Mouse (Mus musculus): ENCODE results near the gene Gpr83.
"Not testable (repeated sequence)": the region's sequence is repeated elsewhere in the genome, so short reads cannot be mapped to it uniquely, and the experiment has no call there.

The Gpr83 gene

DNA sequence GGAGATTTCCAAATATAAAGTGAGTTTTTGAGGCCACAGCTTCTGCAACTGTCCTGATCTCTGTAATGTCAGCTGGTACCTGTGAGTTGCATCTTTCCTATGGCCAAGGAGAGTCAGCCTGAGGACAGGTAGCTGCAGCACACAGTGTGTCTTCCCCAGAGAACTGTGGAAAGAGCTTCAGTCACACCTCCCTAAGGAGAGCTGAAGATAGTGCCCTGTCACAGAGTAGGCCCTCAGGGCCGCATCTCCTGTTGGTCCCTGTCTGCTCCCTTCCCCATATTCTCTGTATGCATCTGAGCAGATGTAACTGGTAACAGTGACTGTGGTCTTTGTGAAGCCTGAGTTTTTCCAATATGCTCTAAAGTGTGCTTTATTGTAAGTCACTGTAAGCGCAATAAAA, 10.4 kb downstream of the Gpr83 start:
- DNase-seq (ENCODE audit: low spot score), result no peak

DNA sequence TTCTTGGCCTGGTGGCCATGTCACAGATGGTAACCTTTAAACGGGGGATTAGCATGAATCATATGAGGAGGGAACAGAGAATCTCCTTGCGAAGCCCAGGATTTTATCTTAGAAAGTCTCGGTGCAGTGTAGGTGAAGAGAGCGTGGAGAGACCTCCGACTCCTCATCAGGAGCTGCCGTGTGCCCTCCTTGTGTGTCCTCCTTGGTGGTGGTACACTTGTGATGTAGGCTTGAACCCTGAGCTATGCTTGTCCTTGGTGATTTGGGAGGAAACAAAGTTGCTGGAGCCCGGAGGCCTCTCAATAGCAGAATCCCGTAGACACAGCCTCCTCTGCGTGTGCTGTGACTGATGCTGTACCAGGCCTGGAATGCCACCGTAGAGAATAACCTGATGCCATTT, 10.8 kb downstream of the Gpr83 start:
- DNase-seq (ENCODE audit: low spot score), result no peak

DNA sequence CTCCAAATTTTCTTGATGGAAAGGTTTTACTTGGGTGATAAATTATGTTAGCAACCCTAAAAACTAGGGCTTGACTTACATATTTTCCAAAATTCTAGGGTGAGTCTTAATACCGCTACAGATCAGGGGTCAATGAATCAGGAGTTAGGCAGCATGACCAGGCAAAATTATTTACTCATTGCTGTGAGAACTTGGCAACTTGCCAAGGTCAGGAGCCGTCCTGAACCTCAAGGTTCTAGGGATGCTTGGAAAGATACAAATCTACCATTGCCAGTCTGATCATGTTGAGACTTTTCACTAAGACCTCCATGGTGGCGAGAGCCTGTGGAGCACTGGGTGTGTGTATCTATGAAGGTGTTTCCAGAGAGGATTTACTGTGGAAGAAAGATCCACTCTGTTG, 11.5 kb downstream of the Gpr83 start:
- no peak for DNase-seq (ENCODE audit: low spot score)

DNA sequence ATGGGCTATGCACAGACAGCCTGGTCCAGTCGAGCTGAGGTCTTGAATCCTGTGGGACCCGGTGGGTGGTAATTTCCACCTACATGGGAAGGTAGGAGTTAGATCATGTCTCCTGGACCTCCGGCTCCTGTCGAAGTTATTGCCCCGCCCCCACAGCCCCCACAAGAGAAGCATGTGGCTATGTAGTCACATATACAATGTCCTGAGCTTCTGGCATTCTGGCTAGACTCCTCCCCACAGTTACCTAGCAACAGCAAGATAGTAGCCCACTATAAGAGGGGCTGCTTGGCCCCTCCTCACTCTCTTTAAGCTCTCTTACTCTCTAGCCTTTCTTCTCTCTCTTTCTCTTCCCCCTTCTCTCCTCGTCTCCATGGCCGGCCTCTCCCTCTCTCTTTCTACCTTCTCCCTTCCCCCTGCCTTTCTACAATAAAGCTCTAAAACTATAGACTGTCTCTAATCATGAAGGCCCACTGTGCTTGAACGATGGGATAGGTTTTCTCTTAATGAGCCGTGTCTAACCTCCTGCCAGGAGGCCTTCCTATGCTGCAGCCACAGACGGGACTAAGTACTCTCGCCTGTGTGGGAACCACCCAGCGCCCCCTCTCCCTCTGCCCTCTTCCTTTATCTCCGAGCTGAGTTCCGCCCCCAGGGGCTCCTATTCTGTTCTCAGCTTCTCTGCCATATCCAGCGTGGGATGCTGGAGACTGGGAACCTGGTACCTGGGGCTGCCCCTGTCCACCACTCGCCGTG, 12.3 kb downstream of the Gpr83 start:
- DNase-seq (ENCODE audit: low spot score), result no peak

DNA sequence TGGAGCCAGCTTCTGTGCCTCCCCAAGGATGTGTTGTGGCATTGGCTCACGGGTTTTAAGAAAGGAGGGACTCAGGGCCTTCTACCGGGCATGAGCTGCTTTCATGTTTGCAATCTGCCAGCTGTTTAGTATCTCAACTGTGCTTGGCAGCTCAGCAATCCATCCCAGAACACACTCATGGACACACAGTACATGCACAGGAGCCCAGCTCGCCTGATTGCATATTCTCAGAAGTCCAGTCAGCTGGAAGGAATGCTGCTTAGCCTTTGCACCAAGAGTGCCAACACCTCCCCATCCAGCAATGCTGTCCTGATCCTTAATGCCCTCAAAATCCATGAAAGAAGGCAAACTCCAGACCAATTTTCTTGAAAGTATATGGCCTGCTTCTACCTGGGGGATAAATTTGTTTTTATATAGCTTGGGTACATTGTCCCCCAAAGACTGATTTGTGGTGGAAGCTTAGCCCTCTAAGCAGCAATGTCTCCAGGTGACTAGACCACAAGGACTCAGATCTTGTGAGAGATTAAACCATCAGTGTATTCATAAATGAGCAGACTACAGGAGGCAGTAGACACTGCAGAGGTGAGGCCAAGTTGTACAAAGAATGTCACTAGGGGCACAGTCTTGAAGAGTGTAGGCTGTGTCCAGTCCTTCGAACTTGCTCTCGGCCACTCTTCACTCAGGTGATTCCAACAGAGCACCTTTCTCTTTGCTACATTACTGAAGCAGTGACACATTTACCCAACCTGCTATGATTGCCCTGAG, 15.9 kb downstream of the Gpr83 start:
- no peak for DNase-seq (ENCODE audit: low spot score)

DNA sequence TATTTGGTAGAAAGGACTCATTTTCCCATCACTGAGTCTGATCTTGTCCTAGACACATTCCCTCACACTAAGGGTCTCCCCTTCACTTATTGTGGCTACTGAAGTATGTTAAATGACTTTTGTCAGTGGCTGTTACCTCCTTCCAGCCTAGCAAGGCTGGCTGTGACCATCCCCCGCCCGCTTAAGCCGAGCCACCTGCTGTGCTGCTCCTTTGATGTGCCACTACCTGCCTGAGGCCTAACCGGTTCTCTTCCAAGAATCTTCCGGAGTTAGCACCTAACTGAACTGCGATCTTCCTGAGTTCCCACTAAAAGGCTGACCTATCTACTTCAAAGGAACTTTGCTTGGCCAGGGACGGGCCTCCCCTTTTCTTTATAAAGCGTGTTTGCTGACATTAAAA, 16.6 kb downstream of the Gpr83 start:
- not testable (repeated sequence) for DNase-seq (ENCODE audit: low spot score)

DNA sequence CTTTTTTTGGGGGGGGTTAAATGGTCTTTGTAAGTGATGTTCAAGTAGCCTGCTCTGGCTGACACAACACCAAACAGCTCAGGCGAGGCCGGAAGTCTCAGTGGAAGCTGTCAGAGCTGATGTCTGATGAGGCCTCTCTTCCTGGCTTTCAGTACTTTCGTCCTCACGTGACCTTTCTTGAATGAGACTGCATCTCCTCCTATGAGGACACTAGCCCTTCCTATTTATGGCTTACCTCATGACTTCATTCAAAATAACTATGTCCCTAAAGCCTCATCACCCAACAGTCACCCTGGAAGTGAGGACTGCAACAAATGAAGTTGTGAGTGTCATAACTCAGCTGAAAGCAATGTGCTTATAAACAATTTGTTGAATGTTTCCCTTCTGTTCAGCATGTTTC, 24.6 kb downstream of the Gpr83 start:
- DNase-seq (ENCODE audit: low spot score), result no peak

DNA sequence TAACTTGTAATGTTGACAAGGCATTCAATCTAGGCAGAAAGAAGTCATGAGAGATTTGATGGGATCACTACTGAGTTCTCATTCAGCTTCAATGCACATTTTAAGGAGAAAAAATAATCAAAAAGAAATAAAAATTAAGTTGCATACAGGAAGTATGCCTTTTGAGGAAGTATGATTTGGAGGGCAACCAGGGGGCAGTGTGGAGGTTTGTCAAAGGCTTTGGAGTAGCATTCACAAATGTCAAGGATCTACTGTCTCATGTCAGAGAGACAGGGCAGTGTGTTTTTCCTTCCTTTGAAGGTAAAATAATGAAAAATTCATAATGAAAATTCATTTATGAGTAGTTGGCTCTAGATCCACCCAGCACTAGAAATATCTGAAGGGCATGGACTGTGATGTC, 25.1 kb downstream of the Gpr83 start:
- no peak for DNase-seq (ENCODE audit: low spot score)

DNA sequence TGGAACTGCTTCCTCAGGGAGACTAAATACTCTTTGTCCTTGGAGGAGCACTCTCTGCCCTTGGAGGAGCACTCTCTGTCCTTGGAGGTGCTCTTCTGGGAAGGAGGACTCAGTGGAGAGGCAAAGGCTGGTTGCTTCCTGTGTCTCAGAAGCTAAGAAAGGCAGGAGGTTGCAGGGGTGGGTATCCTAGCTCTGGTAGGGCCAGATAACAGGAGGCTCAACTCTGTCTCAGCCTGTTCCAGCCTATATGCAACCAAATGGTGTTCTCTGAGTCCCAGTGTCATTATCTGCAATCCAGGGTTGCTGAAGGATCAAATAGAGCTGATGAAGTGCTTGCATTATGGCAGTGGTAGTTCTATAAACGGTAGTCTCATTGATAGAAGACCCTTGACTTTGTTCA, 25.9 kb downstream of the Gpr83 start:
- DNase-seq (ENCODE audit: low spot score), result no peak

DNA sequence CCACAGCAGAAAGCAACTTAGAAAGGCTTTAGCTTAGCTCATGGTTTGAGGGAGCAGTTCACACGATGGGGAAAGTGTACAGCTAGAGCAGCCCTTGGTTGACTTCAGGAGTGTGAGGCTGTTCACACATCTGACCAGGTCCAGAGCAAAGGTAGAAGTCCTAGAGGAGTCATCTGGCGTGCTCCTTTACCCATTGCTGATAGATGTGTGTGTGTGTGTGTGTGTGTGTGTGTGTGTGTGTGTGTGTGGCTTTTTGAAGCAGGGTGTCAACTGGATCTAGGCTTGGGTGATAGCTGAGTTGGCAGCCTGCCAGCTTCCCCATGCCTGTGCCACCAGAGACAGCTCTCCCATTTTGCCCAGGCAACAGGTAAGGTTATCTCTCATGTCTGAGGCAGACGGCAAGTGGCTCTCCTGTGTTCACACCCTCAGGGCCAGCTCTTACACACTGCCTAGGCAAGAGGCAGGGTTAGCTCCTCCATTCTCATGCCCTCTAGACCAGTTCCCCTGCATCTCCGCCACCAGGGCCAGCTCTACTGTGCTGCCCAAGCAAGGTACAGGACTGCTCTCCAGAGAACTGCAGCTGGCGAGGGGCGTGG, 27.9 kb downstream of the Gpr83 start:
- no peak for DNase-seq (ENCODE audit: low spot score)

DNA sequence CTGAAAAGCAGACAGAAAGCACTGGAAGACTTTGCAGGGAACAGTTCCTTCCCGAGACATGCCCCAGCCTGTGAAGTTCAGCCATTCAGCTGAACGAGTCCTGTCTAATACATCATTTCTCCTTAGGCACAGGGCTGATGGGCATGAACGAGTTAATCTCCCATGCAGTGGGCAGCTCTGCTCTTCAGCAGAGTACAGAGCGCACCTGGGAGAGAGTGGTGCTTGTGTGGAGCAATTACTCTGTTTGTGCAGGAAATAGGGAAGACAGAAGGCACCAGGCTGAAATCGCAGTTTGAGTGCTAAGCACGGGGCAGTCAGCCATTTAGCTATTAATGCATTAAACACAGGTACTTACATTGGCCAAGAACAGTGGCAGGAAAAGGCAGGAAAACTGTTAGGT, 28.7 kb downstream of the Gpr83 start:
- no peak for DNase-seq (ENCODE audit: low spot score)

DNA sequence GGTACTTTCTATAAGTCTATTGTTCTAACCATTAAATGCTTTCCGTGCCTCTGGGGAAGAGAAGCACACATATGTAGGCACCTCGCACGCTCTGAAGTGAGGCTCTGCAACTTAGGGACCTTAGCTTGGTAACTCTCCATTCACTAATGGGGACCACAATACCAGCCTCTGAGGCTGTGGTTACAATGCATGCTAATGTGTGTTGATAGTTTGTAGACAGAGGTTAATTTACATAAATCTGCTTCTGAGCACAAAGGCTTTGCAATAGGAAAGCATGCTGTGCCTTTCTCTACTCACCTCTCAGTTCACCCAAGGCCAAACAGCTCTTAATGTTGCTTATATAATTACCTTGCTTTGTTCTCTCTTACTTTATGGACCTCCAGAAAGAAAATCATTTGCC, 30.7 kb downstream of the Gpr83 start:
- DNase-seq (ENCODE audit: low spot score), result no peak

DNA sequence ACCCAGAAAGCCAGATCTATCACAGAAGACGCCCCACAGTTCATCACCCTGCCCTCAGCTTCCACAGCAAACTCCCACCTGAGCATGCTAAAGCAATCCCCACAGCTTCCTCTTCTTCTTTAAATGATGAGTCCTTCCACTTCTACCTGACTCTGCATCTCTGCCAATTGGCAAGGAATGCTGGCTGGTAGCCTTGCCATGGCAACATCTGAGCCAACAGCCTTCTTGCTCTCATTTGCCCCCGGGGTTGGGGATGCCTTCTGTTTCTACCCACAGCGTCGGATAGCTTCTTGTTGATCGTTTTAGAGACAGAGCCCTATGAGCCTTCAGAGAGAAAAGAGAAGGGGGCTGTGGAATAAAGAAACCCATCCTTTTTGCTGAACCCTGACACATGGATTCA, 31.9 kb downstream of the Gpr83 start:
- DNase-seq (ENCODE audit: low spot score), result no peak

DNA sequence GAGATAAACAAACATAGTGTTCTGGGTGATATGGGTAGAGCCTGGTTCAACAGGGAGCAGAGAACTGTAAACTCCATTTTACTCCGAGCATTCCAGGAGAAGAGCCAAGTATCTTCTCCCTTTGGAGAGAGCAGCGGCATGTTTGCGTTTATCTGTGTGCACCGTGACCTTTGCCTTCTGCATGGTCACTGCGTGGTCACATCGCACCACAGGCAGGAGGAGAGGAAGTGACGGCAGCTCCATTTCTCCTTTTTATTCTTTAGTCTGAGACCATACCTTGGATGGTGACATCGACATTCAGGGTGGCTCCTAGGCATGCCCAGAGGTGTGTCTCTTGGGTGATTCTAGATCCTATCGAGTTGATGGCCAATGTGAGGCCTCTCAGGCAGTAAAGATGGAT, 33.4 kb downstream of the Gpr83 start:
- DNase-seq (ENCODE audit: low spot score), result no peak

DNA sequence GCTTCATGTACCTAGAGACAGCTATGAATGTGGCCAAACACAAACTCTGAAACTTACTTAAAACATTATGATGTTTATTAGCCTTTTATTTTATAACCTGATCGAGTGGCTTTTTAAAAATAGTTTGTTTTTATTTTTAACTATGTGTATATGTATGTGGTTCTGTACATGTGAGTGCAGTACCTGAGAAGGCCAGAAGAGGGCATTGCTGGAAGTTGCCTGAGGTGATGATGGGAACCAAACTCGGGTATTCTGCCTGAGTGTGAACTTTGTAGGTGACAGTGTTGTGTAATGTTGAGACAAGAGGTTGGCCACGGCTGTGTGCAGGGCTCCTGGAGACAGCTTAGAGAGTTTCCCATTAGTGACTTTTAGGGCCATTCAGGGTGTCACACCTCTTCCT, 34.6 kb downstream of the Gpr83 start:
- DNase-seq (ENCODE audit: low spot score), result no peak

DNA sequence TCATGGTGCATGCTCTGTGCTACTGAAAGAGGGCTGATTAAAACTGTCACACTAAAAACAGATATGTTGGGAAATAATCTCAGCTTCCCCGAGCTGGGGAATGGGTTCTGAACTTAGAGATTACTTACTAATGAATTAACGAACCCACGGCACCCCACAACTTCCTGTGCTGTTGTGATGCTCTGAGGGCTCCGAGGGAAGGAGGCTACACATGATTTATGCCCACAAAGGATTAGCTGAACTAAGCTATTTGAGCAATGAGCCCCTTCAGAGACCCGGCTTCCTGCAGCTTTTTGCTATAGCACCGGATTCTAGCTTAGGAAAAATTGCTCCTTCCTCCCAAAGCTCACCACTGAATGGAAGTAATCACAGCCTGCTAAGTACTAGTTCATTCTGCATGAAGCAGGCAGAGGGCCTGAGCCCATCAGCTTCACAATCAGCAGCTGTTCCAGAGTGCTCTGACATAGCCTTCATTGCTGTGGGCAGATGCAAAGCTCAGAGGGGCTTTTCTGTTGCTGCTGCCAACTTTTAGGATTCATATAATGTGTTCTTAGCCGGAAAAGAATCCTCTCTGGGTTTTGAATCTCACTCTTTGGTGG, 35.3 kb downstream of the Gpr83 start:
- DNase-seq (ENCODE audit: low spot score), result no peak

DNA sequence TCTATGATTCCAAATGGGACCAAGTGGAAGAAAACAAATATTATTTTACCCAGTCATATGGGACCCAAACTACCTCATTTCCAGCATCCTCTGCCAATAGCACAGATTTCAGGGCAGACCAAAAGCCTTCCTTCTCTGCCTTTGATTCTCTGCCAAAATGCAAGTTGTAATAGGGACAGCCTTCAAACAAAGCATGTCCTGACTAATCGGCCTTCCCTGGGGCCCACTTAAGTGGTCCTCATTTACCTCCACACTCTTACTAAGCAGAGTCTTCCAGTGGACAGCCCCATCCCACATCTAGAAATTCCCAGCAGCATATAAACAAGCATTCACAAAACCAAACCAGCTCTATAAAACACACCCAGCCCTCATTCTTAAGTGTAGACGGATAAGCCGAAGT, 37.1 kb downstream of the Gpr83 start:
- DNase-seq (ENCODE audit: low spot score), result no peak

DNA sequence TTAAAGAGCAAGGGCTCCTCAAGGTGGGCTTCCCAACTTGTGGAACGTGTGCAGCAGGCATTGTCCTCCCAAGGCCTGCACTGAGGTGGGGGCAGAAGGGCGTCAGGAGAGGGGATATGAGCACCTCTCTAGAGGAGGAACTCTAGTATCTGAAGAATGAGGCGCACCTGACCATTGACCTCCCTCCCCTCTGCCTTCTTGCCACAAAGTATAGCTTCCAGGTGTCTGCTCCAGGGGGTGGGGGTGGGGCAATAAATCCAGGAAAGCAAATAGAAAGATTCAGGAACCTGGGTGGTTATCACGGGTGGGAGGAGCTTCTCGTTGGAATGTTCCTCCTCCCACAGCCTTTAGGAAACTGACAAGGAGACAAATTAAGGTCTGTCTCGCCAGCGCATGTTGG, 41.7 kb downstream of the Gpr83 start:
- no peak for DNase-seq (ENCODE audit: low spot score)

DNA sequence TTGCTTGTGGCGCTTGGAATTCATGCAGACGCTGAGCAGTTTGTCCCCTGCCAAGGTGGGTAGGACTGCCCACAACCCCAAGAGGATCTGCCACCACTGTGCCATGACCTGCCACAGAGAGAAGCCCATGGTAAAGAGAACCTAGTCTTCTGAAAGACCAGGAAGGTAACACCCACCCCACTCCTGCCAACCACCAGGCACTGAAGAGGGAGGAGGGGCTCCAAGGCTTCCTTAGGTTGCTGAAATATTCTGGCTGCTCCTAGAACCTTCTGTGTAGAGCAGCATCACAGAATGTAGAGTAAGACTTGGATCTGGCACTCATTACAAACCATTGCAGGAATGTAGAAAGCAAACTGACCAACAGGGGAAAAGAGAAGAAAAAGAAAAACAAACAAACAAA, 42.4 kb downstream of the Gpr83 start:
- no peak for DNase-seq (ENCODE audit: low spot score)

DNA sequence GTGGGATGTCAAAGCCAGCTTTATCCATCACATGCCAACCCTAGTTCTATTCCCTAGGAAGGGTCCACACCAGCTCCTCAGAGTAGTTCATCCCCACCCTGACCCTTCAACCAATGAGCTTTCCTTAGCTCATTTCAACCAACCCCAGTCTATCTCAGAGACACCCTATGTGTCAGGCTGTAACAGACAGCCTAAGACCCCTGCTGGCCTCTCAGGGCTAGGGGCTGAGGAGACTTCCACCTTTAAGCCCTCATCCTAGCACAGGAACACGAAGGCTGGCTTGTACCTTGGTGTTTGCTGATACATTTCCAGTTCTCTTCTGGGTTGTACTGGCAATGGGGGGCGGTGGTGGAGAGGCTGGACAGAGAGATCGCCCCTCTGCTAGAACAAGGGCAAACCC, 43.0 kb downstream of the Gpr83 start:
- no peak for DNase-seq (ENCODE audit: low spot score)

DNA sequence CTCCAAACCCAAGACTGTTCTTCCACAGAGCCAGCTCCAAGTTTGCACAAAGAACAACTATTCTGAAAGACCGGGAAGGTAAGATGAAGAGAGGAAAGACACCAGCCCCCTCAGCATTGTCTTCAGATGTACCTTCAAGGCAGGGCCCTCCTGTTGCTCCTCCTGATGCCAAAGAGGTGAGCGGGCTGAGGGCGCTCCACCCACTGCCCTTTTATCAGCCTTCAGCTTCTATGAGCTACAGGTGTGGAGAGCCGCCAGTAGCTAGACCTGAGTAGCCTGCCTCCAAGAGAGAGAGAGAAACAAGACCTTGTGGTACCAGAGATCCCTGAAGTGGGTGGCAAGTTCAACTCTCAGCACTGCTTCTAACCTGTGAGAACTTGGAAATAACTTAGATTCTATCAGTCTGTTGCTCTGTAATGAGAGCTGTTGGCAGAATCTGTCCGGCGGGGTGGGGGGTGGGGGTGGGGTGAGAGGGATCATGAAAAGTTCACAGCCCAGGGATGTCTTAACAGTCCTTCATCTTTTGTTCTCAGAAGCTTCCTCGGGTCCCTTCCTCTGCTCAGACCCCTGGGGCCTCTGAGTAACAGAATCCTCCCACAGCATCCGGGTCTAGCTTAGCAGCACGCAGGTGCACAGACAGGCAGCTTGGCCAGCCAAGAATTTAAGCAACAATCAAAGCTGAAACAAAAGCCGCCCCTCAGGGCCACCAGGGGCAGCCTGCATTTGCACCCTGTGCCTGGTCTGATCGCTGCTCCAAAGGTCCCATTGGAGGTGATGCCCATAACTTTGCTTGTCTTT, 43.8 kb downstream of the Gpr83 start, which contains the start of gene Izumo1r:
Izumo1r (minus strand) TSS at position 369 of the 798 bp plus-strand sequence.
- DNase-seq (ENCODE audit: low spot score), result peak; percentile 33

All from testis, postnatal 14 days (tissue).